Mouse (Mus musculus) monocyte, adult 2 months (primary cell): ENCODE data around the gene N6amt1.

Experiments used
- DNase-seq, 2 experiments: peaks; one replicate each; pipeline ENCODE4 v3.0.0; 2022; ENCODE audit warnings: low spot score in 2 of 2, low read depth in 1 of 2

N6amt1 gene

DNA sequence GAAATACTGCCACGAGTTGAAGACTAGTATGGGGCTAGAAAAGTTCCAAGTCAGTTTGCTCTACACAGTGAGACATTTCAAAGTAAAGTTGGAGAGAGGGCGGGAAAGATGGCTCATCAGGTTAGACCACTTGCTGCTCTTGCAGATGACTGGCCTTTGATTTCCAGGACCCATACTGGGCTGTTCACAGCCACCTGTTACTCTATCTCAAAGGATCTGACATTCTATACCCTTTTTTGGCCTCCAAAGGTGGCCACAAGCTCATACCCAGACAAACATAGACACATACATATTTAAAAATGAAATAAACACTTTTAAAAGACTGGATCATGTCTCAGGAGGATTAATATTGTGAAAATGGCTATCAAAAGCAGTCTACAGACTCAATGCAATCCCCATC, 30.4 kb downstream of the N6amt1 start:
- DNase-seq: no peak

GRCm38 (mm10) chr16:87387444-87387977, 33.5 kb downstream of the N6amt1 start:
- DNase-seq: no peak

DNA sequence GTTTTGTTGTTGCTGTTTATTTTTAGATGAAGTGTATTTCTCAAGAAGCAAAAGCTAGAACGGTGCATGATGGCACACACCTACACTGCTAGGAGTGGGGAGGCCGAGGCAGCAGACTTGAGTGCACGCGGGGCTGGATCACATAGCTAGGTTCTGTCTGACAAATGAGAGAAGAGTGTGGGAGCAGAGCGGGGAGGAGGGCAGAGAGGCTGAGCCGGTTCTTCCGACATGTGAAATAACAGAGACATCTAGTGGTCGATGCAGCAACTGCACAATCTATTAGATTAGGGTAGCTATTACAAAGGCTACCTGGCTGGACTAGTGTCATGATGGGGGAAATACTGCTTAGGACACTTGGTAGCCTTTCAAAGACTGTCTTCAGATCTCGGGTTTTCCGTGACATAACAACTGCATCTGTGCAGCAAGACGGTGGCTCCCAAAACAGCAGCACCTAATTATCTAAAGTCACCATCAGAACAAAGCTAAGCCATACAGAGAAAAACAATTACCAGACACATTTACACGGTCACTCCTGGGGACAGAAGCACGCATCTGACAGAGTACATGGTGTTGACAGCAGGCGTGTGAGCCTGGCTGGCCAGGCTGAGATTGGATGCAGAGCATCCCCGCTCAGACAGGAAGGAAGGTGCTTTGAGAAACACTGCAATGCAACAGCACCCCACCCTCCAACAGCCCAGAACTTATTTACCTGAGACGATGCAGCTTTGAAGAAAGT, 40.0 kb downstream of the N6amt1 start:
- no peak for DNase-seq

DNA sequence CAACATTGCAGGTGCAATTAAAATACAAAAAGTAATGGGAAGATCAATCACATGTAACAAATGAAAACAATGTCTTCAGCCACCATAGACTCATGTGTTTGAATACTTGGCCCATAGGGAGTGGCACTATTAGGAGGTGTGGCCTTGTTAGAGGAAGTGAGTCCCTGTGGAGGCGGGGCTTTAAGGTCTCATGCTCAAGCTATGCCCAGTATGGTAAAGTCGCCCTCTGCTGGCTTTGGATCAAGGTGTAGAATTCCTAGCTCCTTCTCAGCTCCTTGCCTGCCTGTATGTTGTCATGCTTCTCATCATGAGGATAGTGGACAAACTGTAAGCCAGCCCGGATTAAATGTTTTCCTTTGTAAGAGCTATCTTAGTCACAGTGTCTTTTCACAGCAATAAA, 51.0 kb downstream of the N6amt1 start:
- DNase-seq: peak; percentile 31 to 36
